Mouse (Mus musculus) erythroblast, embryonic 14.5 days (primary cell): ENCODE results near the gene Slc47a1.

ENCODE experiments used
- GATA1 ChIP-seq: IDR thresholded peaks from 2 replicates; pipeline ENCODE4 v1.6.1; 2012; ENCODE audit warnings: low read length, inconsistent platforms, mixed read lengths
- TAL1 ChIP-seq: IDR thresholded peaks from 3 replicates; pipeline ENCODE4 v1.6.1; 2012; ENCODE audit warnings: low read length, inconsistent platforms, mixed read lengths

- TF ChIP-seq TAL1 (no peak), GATA1 (no peak)
These were observed 81.6 kb downstream of the Slc47a1 start for GRCm38 (mm10) chr11:61296556-61296955.
